Mouse (Mus musculus) neutrophil, adult 5-6 weeks (primary cell): Measurements from ENCODE around the gene Cog5. TPM values are rescaled to one million over a fixed set of nuclear protein-coding genes. Genes with fewer than 3 reads are reported as not detected.

ENCODE experiments used
- ATAC-seq: fragments of 151-379, 151-347 bp; 2 replicates; pipeline ENCODE4 v1.8.0; 2017; ENCODE audit warnings: mild to moderate bottlenecking, moderate TSS enrichment; ENCODE audit not compliant: insufficient number of reproducible peaks, poor library complexity, low FRiP score, severe bottlenecking; ENCODE audit errors: extremely low read depth
- total RNA-seq: library from RNA; stranded (forward); fragments of 200-1000 nt; gene quantifications from 2 replicates; pipeline ENCODE4 v1.2.3, GENCODE M21; 2017

Cog5 gene
- total RNA-seq, 1 experiment from 2014 or later, result 63.9 TPM

- no peak for ATAC-seq
Measured at GRCm38 (mm10) chr12:31703904-31704303, 49.2 kb downstream of the Cog5 start.

GRCm38 (mm10) chr12:31706168-31706567 is 51.5 kb downstream of the Cog5 start:
- ATAC-seq, result no peak

GRCm38 (mm10) chr12:31707531-31707930 is 52.9 kb downstream of the Cog5 start:
- ATAC-seq, result no peak

- ATAC-seq, result no peak
Measured at GRCm38 (mm10) chr12:31709665-31710064, 55.0 kb downstream of the Cog5 start.

GRCm38 (mm10) chr12:31712233-31712632 is 57.6 kb downstream of the Cog5 start:
- no peak for ATAC-seq

- ATAC-seq, result no peak
Measured at GRCm38 (mm10) chr12:31712727-31713126, 58.1 kb downstream of the Cog5 start.

GRCm38 (mm10) chr12:31713600-31713999 is 58.9 kb downstream of the Cog5 start, which contains the start of gene Gpr22:
Gene Gpr22 (minus strand): TSS chr12:31713947.
- ATAC-seq, result no peak

- ATAC-seq, result no peak
Measured at GRCm38 (mm10) chr12:31714070-31714469, 59.4 kb downstream of the Cog5 start.

GRCm38 (mm10) chr12:31719586-31720275 is 65.1 kb downstream of the Cog5 start:
- ATAC-seq, result no peak

GRCm38 (mm10) chr12:31724576-31724975 is 69.9 kb downstream of the Cog5 start:
- ATAC-seq, result no peak

GRCm38 (mm10) chr12:31725511-31726275 is 71.0 kb downstream of the Cog5 start:
- no peak for ATAC-seq

- ATAC-seq, result no peak
Measured at GRCm38 (mm10) chr12:31726707-31727106, 72.0 kb downstream of the Cog5 start.

GRCm38 (mm10) chr12:31730126-31730525 is 75.5 kb downstream of the Cog5 start:
- no peak for ATAC-seq

- no peak for ATAC-seq
Measured at GRCm38 (mm10) chr12:31734616-31735015, 79.9 kb downstream of the Cog5 start.

GRCm38 (mm10) chr12:31747301-31747700 is 92.6 kb downstream of the Cog5 start:
- no peak for ATAC-seq

GRCm38 (mm10) chr12:31749846-31750245 is 95.2 kb downstream of the Cog5 start:
- ATAC-seq, result no peak

GRCm38 (mm10) chr12:31754465-31754864 is 99.8 kb downstream of the Cog5 start:
- ATAC-seq, result no peak

GRCm38 (mm10) chr12:31755885-31756755 is 101.5 kb downstream of the Cog5 start:
- peak; percentile 55; the same call in 1 of the 2 replicates for ATAC-seq

GRCm38 (mm10) chr12:31773612-31774011 is 118.9 kb downstream of the Cog5 start:
- ATAC-seq, result no peak
